Mouse (Mus musculus): ENCODE data around the gene Mfsd6l. TPM values are rescaled to one million over a fixed set of nuclear protein-coding genes. Genes with fewer than 3 reads are reported as not detected.

The Mfsd6l gene
- polyA plus RNA-seq, 1 experiment from 2014 or later = not detected

DNA sequence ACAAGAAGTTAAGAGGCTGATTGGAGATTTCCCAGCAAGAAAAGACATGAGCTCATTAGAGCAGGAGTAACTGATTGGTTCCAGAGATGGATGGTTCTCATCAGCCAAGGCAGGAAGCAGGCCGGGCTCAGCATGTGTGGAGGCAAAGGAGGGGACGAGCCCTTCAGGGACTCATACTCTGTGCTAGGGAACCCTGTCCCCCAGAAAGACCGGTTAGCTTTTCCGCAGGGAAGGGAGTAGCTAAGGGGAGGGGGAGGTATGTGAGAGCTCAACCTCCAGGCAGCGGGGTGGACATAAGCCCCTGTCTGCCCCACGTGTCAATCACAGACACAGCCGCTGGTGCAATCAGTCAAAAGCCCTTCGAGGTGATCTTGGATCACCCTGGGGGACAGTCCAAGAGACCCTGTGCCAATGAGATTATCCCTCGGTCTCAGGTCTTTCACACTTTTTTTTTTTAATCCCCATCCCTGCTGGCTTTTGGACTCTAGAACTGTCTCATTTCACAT, 45.6 kb downstream of the Mfsd6l start:
- DNase-seq (ENCODE audit: low spot score) = no peak
- Histone ChIP-seq H3K27ac (ENCODE audit: low read depth, low read length) (0 out of 2 replicates have a peak overlapping the region, but pooled peaks have one; percentile 10), H3K9me3 (replicated peaks; ENCODE audit: control insufficient read depth, low read length) (no peaks in the 10 kb centered on the region), H3K9ac (ENCODE audit: low read length) (no peak overlapping the region), H3K4me1 (ENCODE audit: control insufficient read depth, insufficient read depth, low read length) (0 out of 2 replicates have a peak, but pooled peaks cover 10% of the 10 kb centered on the region), H3K4me2 (ENCODE audit: low read length) (no peak overlapping the region), H3K4me3 (ENCODE audit: low read depth, low read length) (no peak overlapping the region), H3K27me3 (replicated peaks; ENCODE audit: control insufficient read depth, insufficient read depth, low read length) (no peaks in the 10 kb centered on the region), H3K36me3 (ENCODE audit: control insufficient read depth, insufficient read depth, low read length) (no peaks in the 10 kb centered on the region)
- no peak for ATAC-seq
- WGBS = 9% methylated on average over 9 of the region's 9 CpGs

- Histone ChIP-seq H3K4me1 (ENCODE audit: control insufficient read depth, insufficient read depth, low read length) (0 out of 2 replicates have a peak, but pooled peaks cover 10% of the 10 kb centered on the region), H3K27ac (ENCODE audit: low read depth, low read length) (no peak overlapping the region), H3K4me3 (ENCODE audit: low read depth, low read length) (no peak overlapping the region), H3K36me3 (ENCODE audit: control insufficient read depth, insufficient read depth, low read length) (no peaks in the 10 kb centered on the region), H3K27me3 (replicated peaks; ENCODE audit: control insufficient read depth, insufficient read depth, low read length) (no peaks in the 10 kb centered on the region), H3K4me2 (ENCODE audit: low read length) (no peak overlapping the region), H3K9me3 (replicated peaks; ENCODE audit: control insufficient read depth, low read length) (no peaks in the 10 kb centered on the region), H3K9ac (ENCODE audit: low read length) (no peak overlapping the region)
- 21% methylated on average over 8 of the region's 8 CpGs for WGBS
- ATAC-seq = no peak
- DNase-seq (ENCODE audit: low spot score) = no peak
Measured at GRCm38 (mm10) chr11:68602200-68602931, 46.4 kb downstream of the Mfsd6l start.

- ATAC-seq = no peak
- Histone ChIP-seq H3K9ac (ENCODE audit: low read length) (no peak overlapping the region), H3K4me2 (ENCODE audit: low read length) (no peak overlapping the region), H3K9me3 (replicated peaks; ENCODE audit: control insufficient read depth, low read length) (no peaks in the 10 kb centered on the region), H3K27ac (ENCODE audit: low read depth, low read length) (no peak overlapping the region), H3K36me3 (ENCODE audit: control insufficient read depth, insufficient read depth, low read length) (no peaks in the 10 kb centered on the region), H3K27me3 (replicated peaks; ENCODE audit: control insufficient read depth, insufficient read depth, low read length) (no peaks in the 10 kb centered on the region), H3K4me3 (ENCODE audit: low read depth, low read length) (no peak overlapping the region), H3K4me1 (ENCODE audit: control insufficient read depth, insufficient read depth, low read length) (0 out of 2 replicates have a peak, but pooled peaks cover 6% of the 10 kb centered on the region)
- 80% methylated on average over 2 of the region's 2 CpGs for WGBS
- no peak for DNase-seq (ENCODE audit: low spot score)
Measured at GRCm38 (mm10) chr11:68607046-68607445, 51.1 kb downstream of the Mfsd6l start.

Other genes with a start within 250 kb of the Mfsd6l start
- 3.5 TPM in 2 replicates for gene Ntn1, start 155.4 kb upstream of the Mfsd6l start, polyA plus RNA-seq (2014; fragmentation: Nextera tagmentation; extraction: Ambion mirVana)
- gene Pik3r5, start 124.1 kb upstream of the Mfsd6l start, polyA plus RNA-seq (2014; fragmentation: Nextera tagmentation; extraction: Ambion mirVana) = 0.11 and 0.20 TPM in 2 replicates
- 1.3 and 1.4 TPM in 2 replicates for gene Pik3r6, start 53.2 kb upstream of the Mfsd6l start, polyA plus RNA-seq (2014; fragmentation: Nextera tagmentation; extraction: Ambion mirVana)
- gene Ccdc42, start 30.8 kb downstream of the Mfsd6l start, polyA plus RNA-seq (2014; fragmentation: Nextera tagmentation; extraction: Ambion mirVana) = 0.31 and 0.39 TPM in 2 replicates
- 88.8 and 105 TPM in 2 replicates for gene Myh10, start 135.4 kb downstream of the Mfsd6l start, polyA plus RNA-seq (2014; fragmentation: Nextera tagmentation; extraction: Ambion mirVana)